Mouse (Mus musculus): ENCODE data around the gene Cd300lf. TPM values are rescaled to one million over a fixed set of nuclear protein-coding genes. Genes with fewer than 3 reads are reported as not detected.

Gene Cd300lf
- polyA plus RNA-seq, 1 experiment from 2014 or later, result 0.33 TPM

GRCm38 (mm10) chr11:115103470-115104413 is 30.1 kb downstream of the Cd300lf start:
- no peak overlapping the region for H3K9ac ChIP-seq (ENCODE audit: low read depth, low read length)
- TF ChIP-seq CTCF (IDR thresholded peaks at IDR 0.05; ENCODE audit: low read depth), result no peak
- H3K9me3 ChIP-seq (replicated peaks; ENCODE audit: low read length), result no peaks in the 10 kb centered on the region
- H3K4me1 ChIP-seq (replicated peaks; ENCODE audit: insufficient read depth, low read length), result no peaks in the 10 kb centered on the region
- H3K27me3 ChIP-seq (ENCODE audit: insufficient read depth, low read length), result no peaks in the 10 kb centered on the region
- no peak overlapping the region for H3K27ac ChIP-seq
- no peak overlapping the region for H3K4me2 ChIP-seq (ENCODE audit: low read length)
- H3K36me3 ChIP-seq (ENCODE audit: insufficient read depth, low read length), result no peaks in the 10 kb centered on the region
- WGBS, result 85% methylated on average over 25 of the region's 25 CpGs
- no peak for ATAC-seq (replicated peaks; ENCODE audit: low FRiP score, low read depth)
- no peak overlapping the region for H3K4me3 ChIP-seq (replicated peaks; ENCODE audit: low read depth, low read length)
- DNase-seq (ENCODE audit: low spot score), result no peak

DNA sequence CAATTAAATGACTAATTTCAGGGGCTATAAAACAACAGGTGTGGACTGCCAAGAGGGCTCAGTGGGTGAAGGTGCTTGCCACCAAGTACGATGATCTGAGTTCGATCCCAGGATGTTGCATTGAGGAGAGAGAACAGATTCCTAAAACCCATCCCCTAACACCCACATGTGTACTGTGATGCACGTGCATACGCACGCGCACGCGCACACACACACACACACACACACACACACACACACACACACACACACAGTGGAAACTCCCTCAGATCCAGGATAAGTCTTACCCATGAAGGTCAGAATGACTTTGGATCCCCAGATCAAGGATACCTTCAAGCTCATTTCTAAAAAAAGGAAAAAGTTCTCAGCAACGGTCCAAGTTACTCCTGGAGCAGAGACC is 31.7 kb downstream of the Cd300lf start:
- WGBS, result 83% methylated on average over 9 of the region's 9 CpGs
- H3K4me3 ChIP-seq (replicated peaks; ENCODE audit: low read depth, low read length), result no peak overlapping the region
- DNase-seq (ENCODE audit: low spot score) (no peak), ATAC-seq (replicated peaks; ENCODE audit: low FRiP score, low read depth) (no peak)
- H3K27me3 ChIP-seq (ENCODE audit: insufficient read depth, low read length), result no peaks in the 10 kb centered on the region
- no peak overlapping the region for H3K27ac ChIP-seq
- H3K36me3 ChIP-seq (ENCODE audit: insufficient read depth, low read length), result no peaks in the 10 kb centered on the region
- no peaks in the 10 kb centered on the region for H3K9me3 ChIP-seq (replicated peaks; ENCODE audit: low read length)
- H3K4me1 ChIP-seq (replicated peaks; ENCODE audit: insufficient read depth, low read length), result no peaks in the 10 kb centered on the region
- TF ChIP-seq CTCF (IDR thresholded peaks at IDR 0.05; ENCODE audit: low read depth), result no peak
- no peak overlapping the region for H3K4me2 ChIP-seq (ENCODE audit: low read length)
- H3K9ac ChIP-seq (ENCODE audit: low read depth, low read length), result no peak overlapping the region

DNA sequence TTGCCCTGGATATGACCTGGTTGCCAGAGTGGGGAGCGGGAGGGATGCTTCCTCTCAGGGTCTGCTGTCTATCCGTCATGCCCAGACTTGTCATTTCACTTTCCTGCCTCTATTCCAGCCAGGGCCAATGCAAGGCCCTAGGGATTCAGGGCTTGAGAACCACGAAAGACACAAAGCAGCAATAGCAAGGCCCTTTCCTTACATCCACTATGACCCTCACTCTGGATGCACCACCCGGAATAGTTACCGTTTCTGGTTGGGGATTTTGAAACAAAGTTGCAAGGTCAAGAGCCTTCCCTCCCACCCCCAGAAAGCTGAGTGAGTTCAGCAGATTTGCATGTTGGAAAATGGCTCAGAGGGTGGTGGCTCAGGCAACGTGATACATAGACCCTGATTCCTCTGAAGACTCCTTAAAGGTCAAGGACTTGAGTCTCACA is 32.2 kb downstream of the Cd300lf start:
- Histone ChIP-seq H3K9ac (ENCODE audit: low read depth, low read length) (no peak overlapping the region), H3K27ac (no peak overlapping the region), H3K9me3 (replicated peaks; ENCODE audit: low read length) (no peaks in the 10 kb centered on the region), H3K4me2 (ENCODE audit: low read length) (no peak overlapping the region), H3K27me3 (ENCODE audit: insufficient read depth, low read length) (no peaks in the 10 kb centered on the region), H3K36me3 (ENCODE audit: insufficient read depth, low read length) (no peaks in the 10 kb centered on the region), H3K4me3 (replicated peaks; ENCODE audit: low read depth, low read length) (no peak overlapping the region), H3K4me1 (replicated peaks; ENCODE audit: insufficient read depth, low read length) (no peaks in the 10 kb centered on the region)
- no peak for ATAC-seq (replicated peaks; ENCODE audit: low FRiP score, low read depth)
- no peak for DNase-seq (ENCODE audit: low spot score)
- 36% methylated on average over 6 of the region's 6 CpGs for WGBS
- no peak for TF ChIP-seq CTCF (IDR thresholded peaks at IDR 0.05; ENCODE audit: low read depth)

DNA sequence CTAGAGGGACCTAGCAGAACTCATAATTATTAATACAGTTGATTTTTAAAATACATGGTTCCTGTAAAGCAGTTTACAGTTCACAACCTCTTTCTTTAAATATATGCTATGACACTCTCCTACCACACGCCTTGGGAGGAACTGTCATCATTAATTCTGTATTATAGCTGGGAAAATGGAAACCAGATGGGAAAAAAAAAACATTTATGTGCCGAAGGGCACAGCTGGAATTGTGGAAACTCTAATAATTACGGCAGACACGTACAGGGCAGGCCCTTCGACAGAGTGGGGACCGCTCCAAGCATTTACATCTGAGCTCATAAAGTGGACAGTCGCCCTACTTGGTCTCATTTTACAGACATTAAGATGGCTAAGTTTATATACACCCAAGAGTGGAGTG is 33.1 kb downstream of the Cd300lf start:
- no peak overlapping the region for H3K27ac ChIP-seq
- no peaks in the 10 kb centered on the region for H3K36me3 ChIP-seq (ENCODE audit: insufficient read depth, low read length)
- TF ChIP-seq CTCF (IDR thresholded peaks at IDR 0.05; ENCODE audit: low read depth), result no peak
- no peaks in the 10 kb centered on the region for H3K4me1 ChIP-seq (replicated peaks; ENCODE audit: insufficient read depth, low read length)
- H3K9ac ChIP-seq (ENCODE audit: low read depth, low read length), result no peak overlapping the region
- H3K9me3 ChIP-seq (replicated peaks; ENCODE audit: low read length), result no peaks in the 10 kb centered on the region
- ATAC-seq (replicated peaks; ENCODE audit: low FRiP score, low read depth) (no peak), DNase-seq (ENCODE audit: low spot score) (no peak)
- 40% methylated on average over 7 of the region's 7 CpGs for WGBS
- no peaks in the 10 kb centered on the region for H3K27me3 ChIP-seq (ENCODE audit: insufficient read depth, low read length)
- H3K4me3 ChIP-seq (replicated peaks; ENCODE audit: low read depth, low read length), result no peak overlapping the region
- H3K4me2 ChIP-seq (ENCODE audit: low read length), result no peak overlapping the region

DNA sequence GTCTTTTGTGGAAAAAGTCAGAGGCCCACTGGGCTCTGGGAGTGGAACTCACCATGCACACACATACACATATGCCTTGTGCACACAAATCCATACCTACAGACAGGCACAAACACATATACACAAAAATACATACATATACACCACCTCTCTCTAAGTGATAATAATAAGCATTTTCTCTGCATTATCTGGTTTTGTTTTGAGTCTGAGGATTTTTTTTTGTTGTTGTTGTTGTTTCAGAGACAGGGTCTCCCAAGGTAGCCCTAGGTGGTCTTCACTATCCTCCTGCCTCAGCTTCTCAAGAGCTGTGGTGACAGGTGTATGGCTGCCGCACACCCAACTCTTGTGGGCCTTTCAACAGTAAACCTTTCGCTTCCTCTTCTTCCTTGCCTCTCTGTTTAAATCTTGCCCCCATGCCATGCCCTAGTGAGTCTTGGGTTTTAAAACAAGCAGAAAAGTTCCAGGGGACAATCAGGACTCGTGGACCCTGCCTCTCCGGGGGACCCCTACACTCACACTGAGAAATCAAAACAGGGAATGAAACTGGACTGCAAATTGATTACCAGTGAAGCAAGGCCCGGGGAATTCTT is 33.7 kb downstream of the Cd300lf start:
- no peak for TF ChIP-seq CTCF (IDR thresholded peaks at IDR 0.05; ENCODE audit: low read depth)
- ATAC-seq (replicated peaks; ENCODE audit: low FRiP score, low read depth) (no peak), DNase-seq (ENCODE audit: low spot score) (no peak)
- H3K36me3 ChIP-seq (ENCODE audit: insufficient read depth, low read length), result no peaks in the 10 kb centered on the region
- no peak overlapping the region for H3K4me2 ChIP-seq (ENCODE audit: low read length)
- no peak overlapping the region for H3K9ac ChIP-seq (ENCODE audit: low read depth, low read length)
- no peak overlapping the region for H3K4me3 ChIP-seq (replicated peaks; ENCODE audit: low read depth, low read length)
- 64% methylated on average over 5 of the region's 5 CpGs for WGBS
- no peaks in the 10 kb centered on the region for H3K27me3 ChIP-seq (ENCODE audit: insufficient read depth, low read length)
- H3K4me1 ChIP-seq (replicated peaks; ENCODE audit: insufficient read depth, low read length), result no peaks in the 10 kb centered on the region
- H3K9me3 ChIP-seq (replicated peaks; ENCODE audit: low read length), result no peaks in the 10 kb centered on the region
- no peak overlapping the region for H3K27ac ChIP-seq

DNA sequence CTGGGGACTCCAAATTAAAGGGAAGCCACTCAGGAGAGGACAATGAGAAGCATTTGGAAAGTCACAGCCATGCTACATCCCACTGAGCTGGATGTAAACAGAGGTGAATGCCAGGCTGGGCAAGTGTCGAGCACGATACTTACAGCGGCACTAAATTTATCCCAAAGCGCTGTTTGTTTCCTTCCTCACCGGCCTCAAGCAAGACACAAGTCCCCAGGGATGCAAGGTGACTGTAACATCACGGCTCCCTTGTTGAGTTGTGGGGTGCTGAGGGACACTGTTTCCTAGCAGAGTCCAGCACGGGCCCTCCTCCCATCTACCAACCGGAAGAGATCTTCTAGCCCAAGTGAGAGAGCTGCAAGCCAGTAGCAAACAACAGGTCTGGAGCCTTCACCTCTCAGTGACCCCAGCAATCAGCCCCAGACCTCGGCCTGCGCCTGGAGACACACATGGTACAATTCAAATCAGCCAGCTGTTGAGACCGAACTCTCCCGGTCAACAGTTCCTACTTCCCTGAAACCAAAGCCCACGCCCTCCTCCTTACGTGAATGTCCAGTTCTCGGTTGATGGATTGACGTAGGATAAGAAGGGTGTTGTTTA is 34.5 kb downstream of the Cd300lf start:
- no peak for ATAC-seq (replicated peaks; ENCODE audit: low FRiP score, low read depth)
- Histone ChIP-seq H3K4me3 (replicated peaks; ENCODE audit: low read depth, low read length) (no peak overlapping the region), H3K4me2 (ENCODE audit: low read length) (no peak overlapping the region), H3K9me3 (replicated peaks; ENCODE audit: low read length) (no peaks in the 10 kb centered on the region), H3K27me3 (ENCODE audit: insufficient read depth, low read length) (no peaks in the 10 kb centered on the region), H3K27ac (no peak overlapping the region), H3K36me3 (ENCODE audit: insufficient read depth, low read length) (no peaks in the 10 kb centered on the region), H3K9ac (ENCODE audit: low read depth, low read length) (no peak overlapping the region), H3K4me1 (replicated peaks; ENCODE audit: insufficient read depth, low read length) (no peaks in the 10 kb centered on the region)
- TF ChIP-seq CTCF (IDR thresholded peaks at IDR 0.05; ENCODE audit: low read depth), result no peak
- whole genome bisulfite sequencing, result 35% methylated on average over 16 of the region's 16 CpGs
- peak; percentile 5 for DNase-seq (ENCODE audit: low spot score)

Data from kidney, postnatal 0 days (tissue).